Mouse (Mus musculus) embryonic facial prominence, embryonic 11.5 days (tissue): ENCODE results near the gene Peli2. TPM values are rescaled to one million over a fixed set of nuclear protein-coding genes. Genes with fewer than 3 reads are reported as not detected.

Source experiments
- ATAC-seq: fragments of 200-750 bp; cut with Nextera tagmentation; replicated peaks from 2 replicates; pipeline ENCODE4 v1.8.0; 2017; ENCODE audit warnings: low read depth; ENCODE audit not compliant: insufficient number of reproducible peaks, low FRiP score, low TSS enrichment
- DNase-seq: peaks from one replicate; pipeline ENCODE4 v3.0.0-alpha.2; 2015; ENCODE audit warnings: low spot score
- H3K27ac ChIP-seq: fragments of 300-500 bp; sonication (generic); replicated peaks from 2 replicates; pipeline ENCODE4 v1.5.1; 2014; ENCODE audit warnings: mild to moderate bottlenecking, low read depth, low read length, control low read depth
- H3K27me3 ChIP-seq: fragments of 300-500 bp; sonication (generic); 2 replicates; pipeline ENCODE4 v1.6.1; 2014; ENCODE audit warnings: mild to moderate bottlenecking, low read length, moderate library complexity, mixed read lengths; ENCODE audit not compliant: control insufficient read depth, insufficient read depth
- H3K36me3 ChIP-seq: fragments of 300-500 bp; sonication (generic); replicated peaks from 2 replicates; pipeline ENCODE4 v1.6.1; 2014; ENCODE audit warnings: low read depth, mild to moderate bottlenecking, low read length, moderate library complexity, mixed read lengths; ENCODE audit not compliant: control insufficient read depth, insufficient read depth
- H3K4me1 ChIP-seq: fragments of 300-500 bp; sonication (generic); 2 replicates; pipeline ENCODE4 v1.6.1; 2014; ENCODE audit warnings: low read length, mixed read lengths; ENCODE audit not compliant: control insufficient read depth, insufficient read depth
- H3K4me2 ChIP-seq: fragments of 300-500 bp; sonication (generic); 2 replicates; pipeline ENCODE4 v1.6.1; 2014; ENCODE audit warnings: low read depth, mild to moderate bottlenecking, control low read depth, low read length, moderate library complexity
- H3K4me3 ChIP-seq: fragments of 300-500 bp; sonication (generic); 2 replicates; pipeline ENCODE4 v1.5.1; 2014; ENCODE audit warnings: low read depth, low read length, control low read depth
- H3K9ac ChIP-seq: fragments of 300-500 bp; sonication (generic); replicated peaks from 2 replicates; pipeline ENCODE4 v1.6.1; 2014; ENCODE audit warnings: mild to moderate bottlenecking, control low read depth, low read length
- H3K9me3 ChIP-seq: fragments of 300-500 bp; sonication (generic); replicated peaks from 2 replicates; pipeline ENCODE4 v1.6.1; 2016; ENCODE audit warnings: mild to moderate bottlenecking, low read length, inconsistent platforms, mixed read lengths; ENCODE audit not compliant: control insufficient read depth
- WGBS: fragments of 180-500 bp; shearing (Covaris S2); extraction: QIAGEN DNeasy Blood & Tissue Kit; methylation state at CpG from one replicate; pipeline ENCODE4 v1.1.7; 2014; 5-methylcytosine and 5-hydroxymethylcytosine counted together
- polyA plus RNA-seq: library from polyadenylated mRNA; unstranded; fragments of >200 nt; fragmentation: Nextera tagmentation; extraction: Ambion mirVana; gene quantifications from 2 replicates; pipeline ENCODE4 v1.2.1, GENCODE M21; 2014

Gene Peli2
- polyA plus RNA-seq, 1 experiment from 2014 or later, result 7.7 TPM

- DNase-seq (no peak), ATAC-seq (no peak)
- Histone ChIP-seq H3K9ac (no peak overlapping the region), H3K9me3 (no peaks in the 10 kb centered on the region), H3K4me2 (no peak overlapping the region), H3K27ac (no peak overlapping the region), H3K4me3 (no peak overlapping the region), H3K27me3 (no peaks in the 10 kb centered on the region), H3K36me3 (no peaks in the 10 kb centered on the region), H3K4me1 (no peaks in the 10 kb centered on the region)
- 84% methylated on average over 10 of the region's 10 CpGs for WGBS
Measured at GRCm38 (mm10) chr14:48289602-48290599, 169.3 kb downstream of the Peli2 start.

- Histone ChIP-seq H3K36me3 (no peaks in the 10 kb centered on the region), H3K27ac (no peak overlapping the region), H3K27me3 (no peaks in the 10 kb centered on the region), H3K4me3 (no peak overlapping the region), H3K9me3 (no peaks in the 10 kb centered on the region), H3K4me2 (no peak overlapping the region), H3K9ac (no peak overlapping the region), H3K4me1 (no peaks in the 10 kb centered on the region; the same call in 1 of the 2 replicates)
- ATAC-seq (no peak), DNase-seq (no peak)
- 90% methylated on average over 7 of the region's 7 CpGs for WGBS
Measured at GRCm38 (mm10) chr14:48293498-48293897, 172.9 kb downstream of the Peli2 start.

- Histone ChIP-seq H3K4me3 (no peak overlapping the region), H3K9me3 (no peaks in the 10 kb centered on the region), H3K4me1 (no peaks in the 10 kb centered on the region; the same call in 1 of the 2 replicates), H3K4me2 (no peak overlapping the region), H3K36me3 (no peaks in the 10 kb centered on the region), H3K27me3 (no peaks in the 10 kb centered on the region), H3K27ac (no peak overlapping the region), H3K9ac (no peak overlapping the region)
- no peak for DNase-seq
- WGBS, result 48% methylated on average over 5 of the region's 5 CpGs
- ATAC-seq, result no peak
Measured at GRCm38 (mm10) chr14:48295410-48295809, 174.8 kb downstream of the Peli2 start.

GRCm38 (mm10) chr14:48295815-48296271 is 175.2 kb downstream of the Peli2 start:
- H3K4me2 ChIP-seq, result no peak overlapping the region
- no peak for DNase-seq

GRCm38 (mm10) chr14:48296820-48297219 is 176.2 kb downstream of the Peli2 start:
- no peak for ATAC-seq
- Histone ChIP-seq H3K4me2 (no peak overlapping the region), H3K9ac (no peak overlapping the region), H3K4me3 (no peak overlapping the region), H3K9me3 (no peaks in the 10 kb centered on the region), H3K27ac (no peak overlapping the region), H3K27me3 (no peaks in the 10 kb centered on the region), H3K4me1 (no peaks in the 10 kb centered on the region; the same call in 1 of the 2 replicates), H3K36me3 (no peaks in the 10 kb centered on the region)
- DNase-seq, result no peak
- WGBS, result 80% methylated on average over 1 of the region's 1 CpGs

More at GRCm38 (mm10) chr14:48295815-48296271, 175.2 kb downstream of the Peli2 start:
- H3K4me3 ChIP-seq, result no peak overlapping the region
- H3K36me3 ChIP-seq, result no peaks in the 10 kb centered on the region
- no peaks in the 10 kb centered on the region for H3K9me3 ChIP-seq
- ATAC-seq, result no peak
- WGBS, result 22% methylated on average over 7 of the region's 7 CpGs
- no peaks in the 10 kb centered on the region; the same call in 1 of the 2 replicates for H3K4me1 ChIP-seq
- no peaks in the 10 kb centered on the region for H3K27me3 ChIP-seq
- H3K27ac ChIP-seq, result no peak overlapping the region
- no peak overlapping the region for H3K9ac ChIP-seq

- Histone ChIP-seq H3K36me3 (no peaks in the 10 kb centered on the region), H3K9ac (no peak overlapping the region), H3K27me3 (no peaks in the 10 kb centered on the region), H3K4me3 (no peak overlapping the region), H3K9me3 (no peaks in the 10 kb centered on the region), H3K4me2 (no peak overlapping the region), H3K4me1 (no peaks in the 10 kb centered on the region), H3K27ac (no peak overlapping the region)
- DNase-seq, result peak; percentile 6
- 56% methylated on average over 10 of the region's 10 CpGs for WGBS
- ATAC-seq, result 0 out of 2 replicates have a peak, but pooled peaks have one; percentile 34
Measured at GRCm38 (mm10) chr14:48302471-48303186, 182.0 kb downstream of the Peli2 start.

GRCm38 (mm10) chr14:48303235-48303634 is 182.6 kb downstream of the Peli2 start:
- Histone ChIP-seq H3K36me3 (no peaks in the 10 kb centered on the region), H3K4me2 (no peak overlapping the region), H3K4me1 (no peaks in the 10 kb centered on the region), H3K9ac (no peak overlapping the region), H3K27ac (no peak overlapping the region), H3K9me3 (no peaks in the 10 kb centered on the region), H3K4me3 (no peak overlapping the region), H3K27me3 (no peaks in the 10 kb centered on the region)
- ATAC-seq, result no peak
- peak; percentile 6 for DNase-seq
- 39% methylated on average over 6 of the region's 6 CpGs for WGBS
